Mouse (Mus musculus) neural tube, embryonic 10.5 days (tissue): Measurements from ENCODE around the gene Bach2.

Experiments used
- DNase-seq: peaks from one replicate; pipeline ENCODE4 v3.0.0-alpha.2; 2017; ENCODE audit warnings: low spot score; ENCODE audit errors: extremely low spot score

Gene Bach2

GRCm38 (mm10) chr4:32425060-32425459 lies 186.5 kb downstream of the Bach2 start:
- no peak for DNase-seq

- no peak for DNase-seq
Measured at GRCm38 (mm10) chr4:32425641-32426040, 187.0 kb downstream of the Bach2 start.

- DNase-seq = no peak
Measured at GRCm38 (mm10) chr4:32426779-32427577, 188.4 kb downstream of the Bach2 start.

GRCm38 (mm10) chr4:32428738-32429137 lies 190.1 kb downstream of the Bach2 start:
- DNase-seq = peak; percentile 12

GRCm38 (mm10) chr4:32430136-32430535 lies 191.5 kb downstream of the Bach2 start:
- DNase-seq = peak; percentile 14

- peak; percentile 40 for DNase-seq
Measured at GRCm38 (mm10) chr4:32430981-32431380, 192.4 kb downstream of the Bach2 start.

GRCm38 (mm10) chr4:32432271-32432781 lies 193.7 kb downstream of the Bach2 start:
- no peak for DNase-seq

- no peak for DNase-seq
Measured at GRCm38 (mm10) chr4:32432945-32433344, 194.3 kb downstream of the Bach2 start.

GRCm38 (mm10) chr4:32434612-32435011 lies 196.0 kb downstream of the Bach2 start:
- DNase-seq = no peak

- DNase-seq = no peak
Measured at GRCm38 (mm10) chr4:32439974-32440739, 201.6 kb downstream of the Bach2 start.

- no peak for DNase-seq
Measured at GRCm38 (mm10) chr4:32440740-32441072, 202.1 kb downstream of the Bach2 start.

- no peak for DNase-seq
Measured at GRCm38 (mm10) chr4:32444671-32445196, 206.1 kb downstream of the Bach2 start.

GRCm38 (mm10) chr4:32447850-32448249 lies 209.2 kb downstream of the Bach2 start:
- peak; percentile 6 for DNase-seq

GRCm38 (mm10) chr4:32461986-32462385 lies 223.4 kb downstream of the Bach2 start:
- no peak for DNase-seq

- DNase-seq = no peak
Measured at GRCm38 (mm10) chr4:32463065-32463464, 224.5 kb downstream of the Bach2 start.

- DNase-seq = no peak
Measured at GRCm38 (mm10) chr4:32464540-32464939, 225.9 kb downstream of the Bach2 start.

GRCm38 (mm10) chr4:32466031-32466430 lies 227.4 kb downstream of the Bach2 start:
- DNase-seq = no peak

GRCm38 (mm10) chr4:32477977-32478660 lies 239.5 kb downstream of the Bach2 start:
- no peak for DNase-seq

GRCm38 (mm10) chr4:32479231-32479630 lies 240.6 kb downstream of the Bach2 start:
- no peak for DNase-seq

GRCm38 (mm10) chr4:32479801-32480700 lies 241.4 kb downstream of the Bach2 start:
- DNase-seq = no peak
